Mouse (Mus musculus) ovary, adult 10 weeks (tissue): ENCODE measurements around the gene Ascl4. TPM values are rescaled to one million over a fixed set of nuclear protein-coding genes. Genes with fewer than 3 reads are reported as not detected.

Experiments used
- polyA plus RNA-seq: library from polyadenylated mRNA; stranded (reverse); fragments of 350-450 nt; fragmentation: Illumina TruSeq; extraction: RNeasy Lipid Tissue Mini Kit (QIAGEN cat#74804); gene quantifications from one replicate; pipeline ENCODE4 v1.2.3, GENCODE M21; 2014

The Ascl4 gene
- polyA plus RNA-seq: not detected

DNA sequence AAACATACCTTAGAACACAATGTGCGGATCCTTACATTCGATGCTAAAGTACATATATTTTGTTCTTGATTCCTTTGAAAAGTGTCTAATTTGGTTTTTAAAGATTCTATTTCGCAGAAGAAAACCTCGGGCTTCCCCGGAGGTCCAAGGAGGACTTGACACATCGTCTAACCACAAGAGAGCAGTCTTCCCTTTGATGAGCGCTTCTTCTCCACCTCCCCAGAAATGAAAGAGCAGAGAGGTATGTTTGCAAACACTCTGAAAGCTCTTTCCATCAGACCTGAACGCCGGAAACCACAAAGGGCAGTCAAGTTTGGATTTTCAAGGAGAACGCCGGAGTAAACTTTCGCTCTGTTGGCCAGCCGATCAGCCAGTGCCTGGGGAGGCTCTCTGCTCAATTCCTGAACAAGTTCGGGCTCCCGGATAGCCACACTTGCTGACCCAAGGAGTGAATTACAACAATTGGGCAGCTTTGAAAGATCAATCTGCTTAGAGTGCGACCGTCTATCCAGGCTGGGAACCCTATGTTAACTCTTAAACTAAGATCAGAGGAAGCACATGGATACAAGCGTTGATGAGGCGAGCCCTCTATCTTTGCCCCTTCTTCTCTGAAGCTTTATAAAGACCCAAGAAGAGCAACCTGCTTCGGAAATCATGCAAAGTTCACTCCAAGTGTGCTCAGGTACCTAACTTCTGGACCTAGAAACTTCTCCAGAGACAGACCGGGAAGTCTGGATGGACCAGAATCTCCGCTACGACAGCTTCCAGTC, at the start of gene Ascl4:
TSS of gene Ascl4 (plus strand) at position 6 of the 770 bp plus-strand sequence.

DNA sequence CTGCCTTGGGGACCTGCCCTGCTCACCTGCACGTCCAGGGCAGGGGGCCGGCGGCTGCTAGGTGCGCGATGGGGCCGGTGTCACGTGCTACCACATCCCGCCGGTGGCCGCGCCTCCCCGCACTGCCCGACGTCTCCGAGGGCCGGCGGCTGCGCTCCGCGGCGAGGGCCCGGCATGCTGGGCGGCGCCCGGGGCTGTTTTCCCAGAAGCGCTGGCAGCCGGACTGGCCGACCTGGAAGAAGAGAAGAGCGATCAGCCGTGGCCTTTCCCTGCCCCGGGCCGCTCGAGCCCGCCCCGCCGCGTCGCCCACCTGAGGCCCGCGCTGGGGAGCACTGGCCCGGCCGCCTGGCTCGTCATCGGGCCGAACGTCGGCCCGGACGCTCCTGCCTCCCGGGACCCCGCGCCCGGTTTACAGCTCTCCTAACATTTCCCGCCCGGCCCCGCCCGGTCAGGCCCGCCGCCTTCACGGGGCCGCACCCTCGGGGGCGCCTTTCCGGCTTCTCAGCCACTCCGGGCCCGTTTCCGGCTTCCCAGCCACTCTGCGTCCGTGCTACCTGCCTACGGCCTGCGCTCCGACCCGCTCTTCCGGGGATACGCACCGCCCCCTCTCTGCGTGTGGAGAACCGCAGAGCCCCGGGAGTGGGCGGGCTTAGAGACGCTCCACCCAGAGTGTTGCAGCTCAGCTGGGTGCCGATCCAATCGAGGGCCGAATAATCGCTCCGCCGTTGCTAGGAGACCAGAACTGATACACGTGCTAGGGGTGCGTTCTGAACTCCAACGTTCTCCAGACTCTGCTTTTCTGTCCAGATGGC, 10.8 kb upstream of the Ascl4 start, which contains the start of gene Prdm4:
TSS of gene Prdm4 (minus strand) at position 645 of the 812 bp plus-strand sequence.

DNA sequence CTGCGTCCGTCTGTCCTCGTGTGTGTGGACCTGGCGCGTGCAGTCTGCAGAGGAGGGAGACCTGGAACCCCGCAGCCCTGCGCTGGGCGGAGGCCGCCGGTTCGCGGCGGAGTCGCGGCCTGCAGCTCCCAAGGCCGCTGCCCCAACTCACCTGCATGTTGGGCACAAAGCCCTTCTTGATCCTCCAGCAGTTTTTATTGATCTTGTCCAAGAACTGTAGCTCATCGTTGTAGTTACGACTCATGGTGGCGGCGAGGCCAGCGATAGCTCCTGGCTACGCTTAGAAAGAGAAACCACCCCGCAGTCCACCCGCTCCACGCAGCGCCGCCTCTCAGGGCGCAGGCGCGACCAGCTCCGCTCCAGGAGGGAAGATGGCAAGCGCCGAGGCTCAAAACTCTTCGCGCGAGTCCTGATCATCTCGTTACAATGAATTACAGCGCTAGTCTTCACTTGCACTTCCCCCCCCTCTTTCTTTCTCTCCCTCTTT, 30.0 kb downstream of the Ascl4 start, which contains the start of gene Rtcb:
TSS of gene Rtcb (minus strand) at position 360 of the 487 bp plus-strand sequence.

Other genes starting within 250 kb of the Ascl4 start
- 42.4 TPM for gene Pwp1, start 98.2 kb upstream of the Ascl4 start, polyA plus RNA-seq
- 18.5 TPM for gene Prdm4, start 10.5 kb upstream of the Ascl4 start, polyA plus RNA-seq
- 38.9 TPM for gene Rtcb, start 30.1 kb downstream of the Ascl4 start, polyA plus RNA-seq
- gene Bpifc, start 84.2 kb downstream of the Ascl4 start, polyA plus RNA-seq: 0.37 TPM
- 12.5 TPM for gene Fbxo7, start 94.3 kb downstream of the Ascl4 start, polyA plus RNA-seq